ENCODE assay signal across 11 mouse cellular contexts in genomic region chr19:24312046-24312445, GRCm38 (mm10).
"Had no signal": no experiment of that assay in that cellular context is flagged by ENCODE, and none has a peak within 500 bp of the region (broad histone marks: within the 10 kb centered on the region; RNA-seq: fewer than 3 reads in every experiment).

No protein-coding gene starts in this region.

- H3K4me1 ChIP-seq: liver, embryonic 12.5 days had no signal

- DNase-seq: kidney, postnatal 25 days; lung, embryonic 14.5 days; lung, postnatal 10 days; lung, postnatal 4 days; right cerebral cortex, postnatal 4 days; spleen, adult 18-20 months; thymus, postnatal 36 days had no signal

- H3K27me3 ChIP-seq: limb, embryonic 15.5 days; liver, embryonic 12.5 days had no signal

- H3K9me3 ChIP-seq: limb, embryonic 15.5 days; liver, embryonic 12.5 days; midbrain, embryonic 10.5 days; neural tube, embryonic 13.5 days had no signal

- H3K4me2 ChIP-seq: limb, embryonic 15.5 days; liver, embryonic 12.5 days; lung, embryonic 14.5 days; neural tube, embryonic 13.5 days had no signal

- H3K27ac ChIP-seq: limb, embryonic 15.5 days; liver, embryonic 12.5 days; midbrain, embryonic 10.5 days; neural tube, embryonic 13.5 days had no signal

- H3K36me3 ChIP-seq: limb, embryonic 15.5 days; liver, embryonic 12.5 days; midbrain, embryonic 10.5 days; neural tube, embryonic 13.5 days had no signal

- ATAC-seq: liver, embryonic 12.5 days had no signal

- H3K9ac ChIP-seq: limb, embryonic 15.5 days; liver, embryonic 12.5 days; lung, embryonic 14.5 days; neural tube, embryonic 13.5 days had no signal

- H3K4me3 ChIP-seq: limb, embryonic 15.5 days; liver, embryonic 12.5 days; midbrain, embryonic 10.5 days; neural tube, embryonic 13.5 days had no signal
